Mouse (Mus musculus) liver, embryonic 14.5 days (tissue): ENCODE data around the gene Stub1.

ENCODE experiments used
- CTCF ChIP-seq: IDR thresholded peaks from 2 replicates; pipeline ENCODE4 v1.5.1; 2016; ENCODE audit warnings: antibody characterized with exemption, low read depth, control low read depth
- EP300 ChIP-seq: IDR thresholded peaks from 2 replicates; pipeline ENCODE4 v1.6.1; 2016; ENCODE audit warnings: antibody characterized with exemption, low read depth

- TF ChIP-seq CTCF (no peak), EP300 (no peak)
These were observed 30.2 kb downstream of the Stub1 start for GRCm38 (mm10) chr17:25802825-25803517.
